Mouse (Mus musculus) megakaryocyte, embryonic 14.5 days (primary cell): Measurements from ENCODE around the gene Mcoln1.

Experiments
- FLI1 ChIP-seq: IDR thresholded peaks from 2 replicates; pipeline ENCODE4 v1.6.1; 2012; ENCODE audit warnings: low read length, inconsistent platforms, mixed read lengths
- GATA1 ChIP-seq: IDR thresholded peaks from 3 replicates; pipeline ENCODE4 v1.6.1; 2012; ENCODE audit warnings: mixed read lengths, low read length, inconsistent platforms, borderline replicate concordance

DNA sequence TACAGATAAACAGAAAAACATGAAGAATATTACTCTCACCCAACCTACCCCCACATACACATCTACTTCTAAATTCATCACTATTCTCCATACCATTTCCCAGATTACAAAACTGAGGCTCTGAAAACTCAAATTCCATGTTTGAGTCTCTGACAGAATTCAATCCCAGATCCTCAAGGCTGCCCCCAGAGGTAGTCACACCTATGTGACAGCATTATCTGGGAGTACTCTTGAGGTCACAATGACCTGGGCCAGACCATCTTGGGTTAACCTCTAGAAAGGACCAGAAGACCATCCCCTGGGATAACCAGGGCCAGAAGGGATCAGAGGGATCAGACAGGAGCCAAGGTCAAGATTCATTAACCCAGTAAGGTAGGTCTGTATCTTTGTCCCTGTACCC is 29.7 kb upstream of the Mcoln1 start, which contains the start of gene Tex45:
- TF ChIP-seq GATA1 (no peak), FLI1 (no peak)
